Mouse (Mus musculus) urinary bladder, postnatal 36 days (tissue): ENCODE measurements at regions not wholly inside any gene's neighbourhood (a gene's known extent, or its start where the extent isn't known, plus 50 kb on each side); places are given as distances from the start of the nearest gene placed in this dataset.
A peak's percentile ranks its signal among the peaks of the same experiment; 100 is the strongest.

Experiments
- DNase-seq, 2 experiments: peaks; one replicate each; pipeline ENCODE4 v3.0.0; 2022; ENCODE audit warnings: low spot score in 2 of 2, mixed read lengths in 1 of 2

DNA sequence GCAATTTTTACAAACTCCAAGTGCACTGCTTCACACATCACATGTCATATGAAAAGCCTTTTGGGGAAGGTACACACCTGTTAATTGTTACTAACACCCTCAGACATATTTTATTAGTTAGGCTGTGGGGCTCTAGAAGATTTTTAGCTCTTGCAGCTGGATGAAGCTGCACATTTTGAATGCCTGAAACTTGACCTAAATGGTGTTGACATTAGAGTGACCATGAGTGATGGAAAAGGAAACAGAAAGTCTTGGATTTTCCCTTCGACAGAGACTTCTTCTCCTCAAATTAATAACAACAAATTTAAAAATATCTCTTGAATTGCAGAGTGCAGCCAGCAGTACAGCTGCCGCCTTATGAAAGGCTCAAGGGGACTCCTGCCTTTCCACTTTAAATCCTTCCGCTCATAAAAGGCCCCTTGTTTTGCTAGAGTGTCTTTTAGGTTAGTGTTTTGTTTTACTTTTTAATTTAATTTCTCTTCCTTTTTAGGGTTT lies 259.7 kb downstream of the Trim52 start:
- DNase-seq: no peak

DNA sequence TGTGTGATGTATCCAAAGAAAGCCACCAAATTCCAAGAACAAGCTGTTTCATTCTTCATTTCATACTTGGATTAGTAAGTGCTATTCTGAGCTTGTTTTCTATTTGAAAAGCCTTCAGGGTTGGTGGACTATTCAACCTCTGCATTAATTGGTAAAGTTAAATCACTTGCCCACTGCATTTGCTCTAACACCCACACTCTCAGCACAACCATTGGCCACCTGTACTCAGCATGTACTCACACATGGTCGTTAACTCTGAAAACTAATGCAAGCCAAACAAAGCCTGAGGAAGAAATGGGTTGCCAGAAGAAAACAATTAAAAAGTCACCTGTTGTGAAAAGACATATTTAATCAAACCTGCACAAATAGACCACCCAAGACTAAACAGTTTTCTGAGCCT lies 267.5 kb downstream of the Trim52 start:
- DNase-seq: no peak

DNA sequence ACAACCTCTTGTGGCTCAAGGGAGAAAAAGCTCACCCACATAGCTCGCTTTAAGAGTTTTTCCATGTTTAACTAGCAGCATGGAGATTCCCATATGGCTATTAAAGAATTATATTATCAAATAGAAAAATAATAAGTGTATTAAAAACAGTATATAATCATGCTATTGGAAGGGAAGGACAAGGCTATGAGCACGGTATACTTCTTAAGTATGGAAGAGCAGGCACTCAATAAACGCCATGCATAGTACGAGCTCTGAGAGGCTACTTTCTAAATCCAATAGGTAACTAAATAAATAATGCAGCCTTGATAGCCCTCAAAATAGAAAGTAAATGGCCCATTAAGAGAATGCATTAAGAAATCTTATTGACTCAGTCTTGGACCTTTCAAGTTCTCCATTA lies 273.6 kb downstream of the Trim52 start:
- DNase-seq: no peak

DNA sequence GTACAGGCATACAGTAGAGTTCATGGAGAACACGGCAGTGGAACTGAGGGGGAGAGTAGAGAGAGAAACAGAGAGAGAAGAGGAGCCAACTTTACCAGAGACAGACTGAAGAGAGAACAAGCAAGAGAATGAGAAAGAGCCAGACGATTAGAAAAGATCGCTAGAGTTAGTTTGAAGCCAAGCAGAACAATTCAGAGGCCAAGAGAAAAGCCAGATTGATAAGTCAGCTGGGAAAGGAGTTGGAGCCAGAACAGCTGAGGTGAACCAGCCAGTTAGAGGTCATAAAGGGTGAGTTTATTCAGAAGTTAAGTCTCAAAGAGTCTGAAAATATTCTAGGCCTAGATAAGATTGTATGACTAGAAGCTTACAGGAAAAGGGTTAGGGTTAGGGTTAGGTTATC lies 281.7 kb downstream of the Trim52 start:
- peak in 1 of 2 experiments; percentile 7 for DNase-seq

DNA sequence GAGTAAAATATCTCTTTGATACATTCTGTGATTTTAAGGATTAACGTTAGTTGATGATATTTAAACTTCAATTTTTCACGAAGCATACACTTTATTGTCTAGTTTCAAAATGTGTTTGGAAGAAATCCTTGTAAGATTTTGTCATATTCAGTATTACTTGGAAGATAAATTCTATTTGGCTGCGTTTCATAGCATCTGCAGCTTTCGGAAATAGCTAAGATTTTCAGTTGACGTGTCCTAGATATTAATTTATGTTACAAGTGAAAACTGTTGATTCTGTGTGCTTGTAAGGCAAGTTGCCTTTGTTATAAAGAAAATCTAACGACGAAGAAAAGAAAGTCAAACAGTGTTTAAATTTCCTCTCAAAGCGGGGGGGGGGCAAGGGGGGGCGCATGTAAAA lies 284.5 kb downstream of the Trim52 start:
- DNase-seq: no peak

DNA sequence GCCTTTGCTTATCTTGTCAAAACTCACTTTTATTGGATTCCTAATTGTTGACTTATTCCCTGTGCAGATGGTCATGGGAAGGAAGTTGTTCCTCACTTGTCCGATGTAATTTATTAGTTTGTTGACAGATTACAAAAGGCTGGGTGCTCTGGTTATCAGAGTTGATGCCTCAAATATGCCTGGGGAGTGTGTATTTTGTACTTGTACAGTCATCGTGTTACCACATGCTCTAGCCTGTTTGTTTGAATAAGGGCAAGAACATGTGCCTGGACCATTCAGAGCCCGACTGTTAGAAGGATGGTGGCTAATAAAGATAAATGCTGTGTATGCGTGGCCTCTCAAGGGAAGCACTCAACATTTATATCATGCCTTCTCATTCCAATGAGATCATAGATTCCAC lies 288.0 kb downstream of the Trim52 start:
- peak; percentile 13 to 14 for DNase-seq

DNA sequence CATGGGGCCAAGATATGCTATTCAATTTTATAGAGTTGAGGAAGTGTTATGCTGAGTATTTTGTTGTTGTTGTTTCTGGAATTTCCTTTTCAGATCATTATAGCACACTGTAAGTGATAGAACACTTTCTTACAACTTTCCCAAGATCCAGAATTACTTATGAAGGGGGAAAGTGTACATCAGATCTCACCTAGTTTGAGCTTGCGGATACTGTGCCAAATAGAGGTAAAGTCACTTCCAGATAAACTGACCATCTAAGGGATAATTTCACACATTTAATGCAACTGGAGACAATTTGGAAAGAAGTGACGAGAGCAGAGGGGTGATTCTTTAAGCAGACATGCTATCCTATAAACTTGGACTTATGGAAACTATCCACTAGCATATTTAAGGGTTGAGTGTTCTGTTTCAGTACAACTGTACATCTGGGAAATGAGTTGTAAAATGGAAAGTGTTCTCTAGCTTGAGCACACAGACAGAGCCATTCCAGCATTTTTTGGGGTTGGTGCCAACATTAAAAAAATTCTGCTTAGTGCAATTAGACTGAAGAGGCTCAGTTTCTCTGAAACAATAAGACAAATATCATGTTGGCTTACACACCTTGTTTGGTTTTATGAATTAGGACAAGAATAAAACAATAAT lies 307.0 kb downstream of the Trim52 start:
- DNase-seq: no peak

DNA sequence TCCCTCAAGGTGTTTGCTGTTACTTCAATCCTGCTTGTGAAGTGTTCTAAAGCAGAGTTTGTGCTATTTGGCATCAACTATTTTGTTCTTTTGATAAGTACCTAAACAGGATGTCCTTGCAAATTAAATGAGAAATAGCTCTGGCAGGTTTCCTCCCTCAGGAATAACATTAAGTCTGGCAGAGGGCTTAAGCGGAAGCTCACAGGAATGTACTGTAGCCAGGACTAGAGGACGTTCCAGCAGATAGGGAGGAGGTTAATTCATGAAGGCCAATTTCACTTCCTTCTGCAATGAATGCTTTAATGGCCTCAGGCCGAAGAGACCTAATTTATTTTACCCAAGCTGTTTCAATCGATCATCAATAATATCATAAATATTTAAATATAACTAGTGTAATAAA lies 318.7 kb downstream of the Trim52 start:
- no peak for DNase-seq

DNA sequence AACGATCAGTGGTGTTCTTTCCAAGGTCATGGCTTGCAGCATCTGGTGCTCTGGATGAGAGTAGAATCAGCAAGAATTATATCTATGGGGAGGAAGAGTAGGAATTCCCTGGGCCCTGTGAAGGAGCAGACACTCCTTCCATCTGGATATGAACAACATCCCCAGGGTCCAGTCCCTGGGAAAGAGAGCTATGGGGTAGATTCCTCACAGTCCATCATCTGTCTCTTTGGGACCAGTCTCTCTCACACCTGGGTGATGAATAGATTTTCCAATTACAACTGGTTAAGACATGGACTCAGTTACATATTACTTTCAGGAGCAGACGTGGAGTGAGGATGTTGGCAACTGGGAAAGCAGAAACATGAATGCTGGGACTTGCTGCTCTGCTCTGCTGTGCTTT lies 322.6 kb downstream of the Trim52 start:
- no peak for DNase-seq

DNA sequence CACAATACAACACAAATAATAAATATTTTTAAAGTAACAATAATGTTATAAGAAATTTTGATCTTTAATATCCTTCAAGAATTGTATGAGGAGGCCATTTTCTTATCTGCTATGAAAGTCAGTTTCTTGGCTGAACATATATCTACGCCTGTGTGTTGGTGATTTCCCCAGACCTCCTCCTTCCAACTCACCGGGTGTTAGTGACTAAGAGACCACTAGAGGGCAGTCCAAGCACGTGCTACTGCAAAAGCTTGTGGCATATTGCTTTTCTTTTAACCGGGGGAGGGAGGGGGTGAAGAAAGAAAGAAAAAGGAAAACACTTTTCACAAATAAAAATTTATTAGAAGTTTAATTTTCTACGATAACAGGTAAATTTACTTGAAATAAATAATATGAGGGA lies 333.3 kb downstream of the Trim52 start:
- peak; percentile 37 to 59 for DNase-seq

DNA sequence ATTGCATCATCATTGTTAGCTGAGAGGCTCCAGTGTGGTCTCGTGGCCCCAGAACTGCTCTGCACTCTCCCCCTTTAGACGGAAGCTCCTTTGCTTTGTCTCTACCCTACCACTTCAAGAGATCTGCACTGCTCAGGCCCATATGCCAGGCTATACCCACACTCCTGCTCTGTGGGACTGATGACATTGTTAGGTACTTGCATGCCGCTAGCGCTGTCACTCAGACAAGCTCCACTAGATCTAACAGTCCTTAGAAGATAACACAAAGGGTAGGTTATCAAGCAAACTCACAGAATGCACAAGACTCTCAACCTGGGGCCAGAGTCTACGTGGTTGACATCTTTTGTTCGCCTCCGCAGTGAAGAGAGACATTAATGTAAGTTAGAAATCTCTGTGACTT lies 383.1 kb downstream of the Trim52 start:
- no peak for DNase-seq

DNA sequence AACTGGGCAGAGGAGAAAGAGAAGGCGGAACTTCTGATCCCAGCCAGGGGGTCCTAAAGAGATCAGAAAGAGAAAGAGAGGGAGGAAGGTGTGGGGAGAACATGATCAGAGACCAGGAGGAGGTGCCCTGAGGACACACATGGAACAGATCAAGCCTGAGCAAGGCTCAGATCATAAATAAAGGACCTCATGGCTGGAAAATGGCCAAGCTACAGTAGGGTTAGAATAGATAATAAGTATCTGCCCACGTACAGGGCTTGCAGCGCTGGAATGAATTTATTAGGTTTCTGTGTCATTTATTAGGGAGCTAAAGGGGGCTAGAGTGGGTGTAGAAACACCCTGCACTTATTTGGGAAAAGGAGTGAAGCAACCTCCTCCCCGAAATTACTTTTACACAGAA lies 385.4 kb downstream of the Trim52 start:
- no peak for DNase-seq

DNA sequence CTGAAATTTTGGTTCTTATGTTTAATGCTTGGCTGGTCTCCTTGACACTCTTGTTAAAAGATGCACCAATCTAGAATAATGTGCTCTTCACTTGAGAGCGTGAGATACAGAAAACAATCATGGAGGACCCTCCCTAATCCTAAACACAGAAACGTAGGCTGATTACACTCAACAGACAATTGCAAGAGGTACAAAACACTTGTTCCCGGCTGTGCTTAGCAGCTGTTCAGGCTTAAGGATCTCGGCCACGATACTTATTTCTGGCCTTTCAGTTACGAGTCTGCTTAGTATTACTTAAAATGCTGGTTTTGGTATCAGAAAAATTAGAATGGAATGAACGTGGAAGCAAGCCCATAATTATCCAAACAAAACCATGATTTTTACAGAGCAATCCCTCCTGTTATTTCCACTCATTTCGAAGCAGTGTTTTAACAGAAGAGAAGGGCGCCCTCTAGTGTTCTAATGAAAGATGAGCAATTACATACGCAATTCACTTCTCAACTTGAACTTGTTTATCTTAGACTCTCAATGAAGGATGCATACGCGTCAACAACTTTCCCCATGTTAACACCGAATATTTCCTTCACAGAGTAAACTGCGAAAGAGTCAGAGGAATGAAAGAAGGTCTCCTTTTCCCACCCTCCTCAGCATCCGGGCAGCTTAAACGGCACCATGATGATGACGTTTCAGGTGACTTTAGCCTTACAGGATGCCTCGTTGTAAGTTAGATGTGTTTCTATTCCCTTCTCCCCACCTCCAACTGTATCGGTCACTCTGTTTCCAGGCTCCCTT lies 394.5 kb downstream of the Trim52 start:
- DNase-seq: no peak

DNA sequence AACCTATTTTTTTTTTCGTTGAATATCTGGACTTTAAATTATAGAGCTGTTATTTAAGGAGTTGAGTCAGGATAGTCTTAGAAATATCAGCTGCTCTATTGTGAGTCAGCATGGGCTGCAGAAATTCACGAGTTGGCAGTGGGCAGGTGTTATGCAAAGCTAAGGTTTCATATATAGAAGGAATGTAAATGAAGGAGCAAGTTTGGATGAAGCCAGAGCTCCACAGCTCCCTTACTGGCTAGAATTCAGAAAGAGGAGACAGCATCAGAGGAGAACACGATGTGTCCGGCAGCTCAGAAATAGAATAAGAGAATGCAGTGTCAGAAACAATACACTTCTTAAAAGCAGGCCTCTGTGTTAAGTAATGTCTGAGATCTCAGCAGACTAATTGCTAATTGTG lies 400.9 kb downstream of the Trim52 start:
- DNase-seq: no peak

DNA sequence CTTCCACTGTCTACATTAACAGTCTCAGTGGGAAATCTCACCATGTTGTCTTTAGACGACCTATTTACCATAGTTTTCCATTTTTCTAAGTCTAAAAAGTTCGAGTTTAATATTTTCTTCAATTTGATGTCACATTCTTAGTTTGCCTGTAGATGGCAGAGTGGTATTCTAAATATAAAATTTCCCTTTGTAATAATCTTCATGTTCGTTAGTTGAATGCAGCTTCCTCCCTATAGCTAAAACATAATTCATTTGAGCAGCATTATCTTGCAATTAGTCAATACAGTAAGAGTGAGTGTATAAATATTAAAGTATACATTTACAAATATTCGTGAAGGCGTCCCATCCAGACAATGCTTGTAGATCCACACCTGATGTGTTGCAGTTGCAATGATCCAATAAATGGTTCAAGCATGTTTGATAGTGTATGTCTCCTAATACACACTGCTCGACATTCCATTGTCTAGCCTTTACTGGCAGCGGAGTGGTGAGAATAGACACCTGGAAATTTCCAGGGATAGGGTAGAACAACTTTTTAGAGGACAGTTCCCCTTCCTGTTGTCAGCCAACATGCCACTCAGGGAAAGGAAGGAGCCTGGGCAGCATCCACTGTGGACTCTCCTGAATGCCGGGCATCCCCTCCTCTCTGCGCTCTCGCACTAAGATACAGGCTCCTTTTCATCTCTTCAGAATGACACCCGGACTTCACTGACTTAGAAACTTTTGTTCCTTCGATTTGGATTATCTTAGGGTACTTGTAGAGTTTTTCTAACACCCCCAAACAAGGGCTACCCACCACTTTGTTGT lies 412.8 kb downstream of the Trim52 start:
- no peak for DNase-seq

DNA sequence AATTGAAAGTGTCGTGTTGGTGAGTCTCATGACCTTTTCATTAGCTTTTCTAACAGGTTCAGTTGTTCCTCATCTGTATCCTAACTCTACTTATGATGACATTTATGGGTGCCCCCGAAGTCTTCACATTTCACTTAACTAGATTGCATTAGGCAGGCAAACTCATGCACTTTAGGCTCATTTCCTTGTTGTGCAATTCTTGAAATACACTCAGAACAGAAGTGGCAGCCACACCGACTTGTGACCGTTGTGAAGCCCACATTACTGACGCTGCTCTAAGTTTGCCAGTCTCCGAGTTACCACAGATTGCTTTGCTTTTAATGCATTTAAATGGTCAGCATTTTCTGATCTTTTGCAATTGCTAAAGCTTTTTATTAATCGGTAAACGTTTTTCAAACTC lies 414.8 kb downstream of the Trim52 start:
- DNase-seq: no peak

DNA sequence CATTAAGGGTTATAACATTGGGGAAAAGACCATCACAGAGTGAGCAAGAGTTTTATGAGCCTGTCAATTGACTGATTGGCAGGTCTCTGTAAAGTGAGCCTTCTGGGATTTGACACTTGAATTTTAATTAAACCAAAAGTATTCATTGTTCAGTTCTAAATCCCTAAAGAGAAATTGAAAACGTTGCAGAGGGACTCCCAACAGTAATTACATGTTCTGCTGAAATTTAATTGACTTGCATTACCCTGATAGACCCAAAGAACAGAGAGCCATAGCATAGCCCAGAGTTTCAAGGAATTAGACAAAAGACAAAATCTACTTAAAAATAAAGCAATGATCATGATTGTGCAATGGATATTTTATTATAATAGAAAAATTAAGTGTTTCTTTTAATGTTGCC lies 444.2 kb downstream of the Trim52 start:
- no peak for DNase-seq

DNA sequence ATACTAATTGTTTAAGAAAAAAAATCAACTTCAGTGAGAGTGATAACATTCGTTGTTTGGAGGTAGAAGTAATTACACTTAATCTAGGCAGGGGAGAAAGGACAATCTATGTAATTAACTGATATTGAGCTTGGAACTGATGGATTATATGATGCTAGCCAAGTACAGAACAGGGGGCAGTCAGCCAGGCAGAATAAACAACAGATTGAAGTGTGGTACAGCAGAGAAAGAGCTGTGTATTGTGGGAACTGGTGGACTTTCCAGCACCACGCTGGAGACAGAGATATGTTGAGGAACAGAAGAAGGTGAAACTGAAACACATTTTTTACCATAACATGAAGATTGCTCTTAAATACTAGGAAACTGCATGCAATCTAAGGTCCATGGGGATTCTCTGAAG lies 473.3 kb downstream of the Trim52 start:
- no peak for DNase-seq

DNA sequence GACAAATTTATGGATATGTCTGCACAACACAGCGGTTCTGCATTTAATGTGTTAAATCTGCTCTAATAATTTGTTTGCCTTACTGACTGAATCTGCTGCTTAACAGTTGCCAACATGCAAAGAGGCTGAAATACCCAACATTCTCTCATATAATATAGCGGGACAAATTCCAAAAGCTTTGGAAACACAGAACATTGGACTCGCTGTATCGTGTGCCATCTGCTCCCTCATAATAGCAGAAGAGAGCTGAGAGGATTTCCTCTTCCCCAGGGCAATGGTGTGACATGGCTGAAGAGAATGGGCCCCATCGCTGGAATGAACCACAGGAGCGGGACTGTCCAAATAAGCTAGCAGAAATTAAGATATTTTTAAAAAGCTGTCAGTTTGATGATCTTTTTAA lies 475.9 kb downstream of the Trim52 start:
- DNase-seq: no peak

DNA sequence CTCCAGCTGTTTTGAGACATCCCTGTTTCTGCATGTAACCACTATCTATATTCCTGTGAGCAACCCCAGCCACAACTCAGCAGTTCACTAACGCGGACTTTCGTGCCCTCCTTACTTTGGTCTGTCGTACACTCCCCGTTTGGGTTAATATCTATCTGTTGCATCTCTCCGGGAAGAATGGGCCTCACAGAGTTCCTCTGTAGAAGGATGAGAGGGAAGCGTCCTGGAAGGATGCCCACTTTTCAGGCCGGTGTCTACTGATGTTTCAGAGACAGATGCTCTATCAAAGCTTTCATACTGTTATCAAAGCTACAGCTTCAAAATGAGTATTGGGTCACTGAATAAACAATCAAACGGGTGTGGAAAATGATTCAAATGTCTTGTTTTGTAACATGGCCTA lies 487.4 kb downstream of the Trim52 start:
- DNase-seq: no peak

DNA sequence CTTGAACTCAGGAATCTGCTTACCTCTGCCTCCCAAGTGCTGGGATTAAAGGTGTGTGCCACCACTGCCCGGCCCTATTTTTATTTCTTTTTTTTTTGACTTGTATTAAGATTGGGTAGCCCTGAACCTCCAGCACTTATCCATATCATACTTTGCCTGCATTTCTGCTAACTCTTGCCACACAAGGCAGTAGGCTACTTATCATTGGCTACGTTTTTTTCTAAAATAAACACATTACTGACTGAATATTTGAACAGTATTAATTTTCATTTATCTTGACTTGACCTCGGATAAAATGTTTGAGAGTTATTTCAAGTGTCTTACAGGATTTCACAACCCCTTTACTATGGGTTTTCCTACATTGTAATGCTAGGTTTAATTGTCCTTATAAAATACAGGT lies 488.0 kb downstream of the Trim52 start:
- DNase-seq: no peak

DNA sequence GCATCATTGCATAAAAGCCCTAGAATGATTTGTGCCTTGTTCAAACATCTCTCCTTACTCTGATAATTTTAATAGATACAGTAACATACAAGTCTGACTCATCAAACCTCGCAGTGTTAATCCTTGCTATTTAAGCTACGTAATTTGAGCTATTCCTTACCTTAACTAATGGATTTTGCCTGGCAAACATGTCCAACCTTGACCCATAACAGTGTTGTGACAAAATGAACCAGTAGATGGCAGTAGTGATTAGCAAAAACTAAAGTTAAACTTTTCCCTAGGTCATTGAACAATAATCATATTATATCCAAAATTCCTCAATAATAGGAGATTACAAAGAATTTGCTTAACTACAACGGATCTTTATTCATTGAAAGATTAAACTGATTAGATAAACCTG lies 501.0 kb downstream of the Trim52 start:
- no peak for DNase-seq
